Mouse (Mus musculus) liver, embryonic 16.5 days (tissue): ENCODE measurements around the gene Zxdc. TPM values are rescaled to one million over a fixed set of nuclear protein-coding genes. Genes with fewer than 3 reads are reported as not detected.

Source experiments
- ATAC-seq: fragments of 200-750 bp; cut with Nextera tagmentation; 2 replicates; pipeline ENCODE4 v1.8.0; 2017; ENCODE audit warnings: low read depth, mild to moderate bottlenecking, moderate number of reproducible peaks, moderate library complexity
- H3K27ac ChIP-seq: fragments of 300-500 bp; sonication (generic); 2 replicates; pipeline ENCODE4 v1.5.1; 2014; ENCODE audit warnings: mild to moderate bottlenecking, low read length
- H3K27me3 ChIP-seq: fragments of 300-500 bp; sonication (generic); 2 replicates; pipeline ENCODE4 v1.6.1; 2014; ENCODE audit warnings: low read depth, low read length, mixed read lengths; ENCODE audit not compliant: control insufficient read depth, insufficient read depth
- H3K36me3 ChIP-seq: fragments of 300-500 bp; sonication (generic); 2 replicates; pipeline ENCODE4 v1.6.1; 2014; ENCODE audit warnings: mild to moderate bottlenecking; ENCODE audit not compliant: control insufficient read depth, insufficient read depth
- H3K4me1 ChIP-seq: fragments of 300-500 bp; sonication (generic); 2 replicates; pipeline ENCODE4 v1.6.1; 2014; ENCODE audit warnings: low read depth, low read length, mixed read lengths; ENCODE audit not compliant: control insufficient read depth
- H3K4me2 ChIP-seq: fragments of 300-500 bp; sonication (generic); 2 replicates; pipeline ENCODE4 v1.6.1; 2014; ENCODE audit warnings: low read depth, low read length, mixed read lengths
- H3K4me3 ChIP-seq: fragments of 300-500 bp; sonication (generic); 2 replicates; pipeline ENCODE4 v1.5.1; 2014; ENCODE audit warnings: low read depth, mild to moderate bottlenecking, low read length
- H3K9ac ChIP-seq: fragments of 300-500 bp; sonication (generic); 2 replicates; pipeline ENCODE4 v1.6.1; 2014; ENCODE audit warnings: low read depth, low read length
- H3K9me3 ChIP-seq: fragments of 300-500 bp; sonication (generic); replicated peaks from 2 replicates; pipeline ENCODE4 v1.6.1; 2016; ENCODE audit warnings: low read length; ENCODE audit not compliant: control insufficient read depth
- WGBS: fragments of 180-500 bp; shearing (Covaris S2); extraction: QIAGEN DNeasy Blood & Tissue Kit; methylation state at CpG from one replicate; pipeline ENCODE4 v1.1.7; 2014; ENCODE audit not compliant: insufficient replicate concordance; 5-methylcytosine and 5-hydroxymethylcytosine counted together
- polyA plus RNA-seq: library from polyadenylated mRNA; unstranded; fragments of >200 nt; fragmentation: Nextera tagmentation; extraction: Ambion mirVana; gene quantifications from 2 replicates; pipeline ENCODE4 v1.2.1, GENCODE M21; 2015

Zxdc gene
- polyA plus RNA-seq, 1 experiment from 2014 or later = 3.0 TPM

DNA sequence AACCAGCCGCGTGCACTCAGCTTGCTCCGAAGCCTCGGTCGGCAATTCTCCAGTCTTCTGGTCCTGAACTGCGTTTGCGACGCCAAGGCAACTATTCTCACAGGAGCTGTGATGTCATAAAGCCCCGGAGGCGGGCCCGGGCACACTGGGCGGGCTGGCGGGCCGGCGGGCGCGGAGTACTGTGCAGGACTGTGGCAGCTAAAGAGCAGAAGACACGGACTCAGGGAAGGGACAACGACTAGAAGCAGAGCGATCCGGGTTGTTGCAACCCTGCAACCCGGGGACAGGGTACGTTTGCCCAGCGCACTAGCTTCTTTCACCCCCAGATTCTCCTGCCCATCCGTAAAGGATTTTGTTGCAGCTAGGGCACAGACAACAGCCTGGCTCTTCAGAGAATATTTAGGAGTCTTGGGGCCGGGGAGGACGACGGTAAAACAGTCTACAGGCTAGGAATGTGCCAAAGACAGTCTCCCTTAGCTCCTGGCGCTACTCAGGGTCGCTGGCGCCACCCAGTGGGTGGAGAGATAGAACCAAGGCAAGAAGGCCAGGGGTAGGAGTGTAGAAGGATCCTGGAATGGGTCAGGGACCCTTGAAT lies 59.2 kb downstream of the Zxdc start, which contains the start of gene Cfap100:
Gene Cfap100, minus strand, starts transcription at position 418 of the 595 bp plus-strand sequence.
- peak within 1 kb of the TSS; percentile 19; the same call in 1 of the 2 replicates for H3K9ac ChIP-seq
- 1% methylated on average over 31 of the region's 31 CpGs for WGBS
- peak within 1 kb of the TSS; percentile 69 for H3K4me2 ChIP-seq

DNA sequence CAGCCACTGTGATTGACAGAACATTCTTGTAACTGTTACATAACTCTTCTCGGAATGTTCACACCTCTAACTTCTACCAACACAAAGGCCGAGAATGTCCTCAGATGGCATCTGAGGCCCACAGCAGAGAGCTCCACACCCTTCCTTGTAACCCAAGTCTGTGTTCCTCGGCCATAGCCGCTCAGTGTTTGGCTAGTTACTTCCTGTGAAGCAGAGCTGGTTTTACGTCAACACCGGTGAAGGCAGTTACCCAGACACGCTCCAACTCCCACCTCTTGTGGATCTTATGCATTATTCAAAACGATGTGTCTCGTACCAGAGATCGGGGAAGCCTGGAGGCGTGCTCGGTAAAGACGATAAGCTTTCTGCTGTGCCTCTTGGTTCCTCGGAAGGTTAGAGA lies 60.6 kb downstream of the Zxdc start:
- H3K36me3 ChIP-seq = no peaks in the 10 kb centered on the region
- no peaks in the 10 kb centered on the region; the same call in 1 of the 2 replicates for H3K4me1 ChIP-seq

More for the DNA sequence above, 59.2 kb downstream of the Zxdc start, which contains the start of gene Cfap100:
- H3K36me3 ChIP-seq = no peaks in the 10 kb centered on the region
- peaks cover 4% of the 10 kb centered on the region for H3K27me3 ChIP-seq
- no peaks in the 10 kb centered on the region; the same call in 1 of the 2 replicates for H3K4me1 ChIP-seq
- H3K9me3 ChIP-seq = no peaks in the 10 kb centered on the region
- H3K27ac ChIP-seq = no peak within 1 kb of the TSS
- ATAC-seq = peak; percentile 62; the same call in 1 of the 2 replicates
- peak within 1 kb of the TSS; percentile 45 for H3K4me3 ChIP-seq

DNA sequence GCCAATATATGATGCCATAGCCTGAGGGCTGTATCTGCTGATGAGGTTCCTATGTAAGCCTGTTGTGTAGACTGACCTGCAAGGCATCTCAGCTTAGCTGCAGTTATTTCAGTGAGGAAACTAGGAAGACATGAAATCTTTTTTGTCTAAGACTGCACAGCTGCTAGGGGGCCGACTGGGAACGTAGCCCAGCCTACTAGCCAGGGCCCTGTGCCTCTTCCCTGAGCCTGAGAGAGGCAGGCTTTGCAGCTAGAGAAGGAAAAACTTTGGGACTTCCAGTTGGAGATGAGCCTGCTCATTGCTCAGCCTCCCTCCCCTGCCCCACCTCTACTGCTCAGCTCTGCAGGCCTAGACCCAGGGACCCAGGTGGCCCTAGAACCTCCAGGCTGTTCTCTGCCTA lies 62.2 kb downstream of the Zxdc start:
- no peaks in the 10 kb centered on the region for H3K9me3 ChIP-seq
- H3K36me3 ChIP-seq = no peaks in the 10 kb centered on the region
- peaks cover 2% of the 10 kb centered on the region; the same call in 1 of the 2 replicates for H3K4me1 ChIP-seq
- 49% methylated on average over 2 of the region's 2 CpGs for WGBS
- H3K4me3 ChIP-seq = no peak overlapping the region
- H3K9ac ChIP-seq = no peak overlapping the region
- H3K27me3 ChIP-seq = peaks cover 4% of the 10 kb centered on the region
- H3K4me2 ChIP-seq = no peak overlapping the region
- no peak for ATAC-seq
- no peak overlapping the region for H3K27ac ChIP-seq

More for the DNA sequence above, 60.6 kb downstream of the Zxdc start:
- Histone ChIP-seq H3K27ac (no peak overlapping the region), H3K4me2 (no peak overlapping the region), H3K27me3 (peaks cover 4% of the 10 kb centered on the region), H3K9me3 (no peaks in the 10 kb centered on the region), H3K9ac (no peak overlapping the region), H3K4me3 (no peak overlapping the region)
- ATAC-seq = no peak
- WGBS = 64% methylated on average over 14 of the region's 14 CpGs

DNA sequence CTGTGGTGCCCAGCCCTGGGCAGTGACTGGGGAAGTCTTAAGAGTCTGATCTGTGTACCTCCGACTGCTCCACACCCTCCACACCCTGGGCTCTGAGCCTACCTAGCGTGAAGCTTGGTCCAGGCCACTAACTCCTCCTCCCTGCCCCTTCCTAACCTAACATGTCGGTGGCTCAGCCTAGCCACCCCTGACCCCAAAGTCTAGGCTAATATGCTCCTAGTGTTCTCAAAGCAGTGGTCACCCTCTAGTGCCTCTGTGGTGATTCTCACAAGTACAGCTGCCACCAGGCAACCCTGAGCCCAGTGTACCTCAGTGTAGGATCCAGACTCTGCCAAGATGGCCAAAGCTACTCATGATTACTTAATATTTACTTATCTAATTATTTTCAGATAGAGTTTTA lies 65.4 kb downstream of the Zxdc start:
- H3K27me3 ChIP-seq = no peaks in the 10 kb centered on the region
- 0 out of 2 replicates have a peak, but pooled peaks cover 4% of the 10 kb centered on the region for H3K4me1 ChIP-seq
- WGBS = 58% methylated on average over 3 of the region's 3 CpGs
- H3K9me3 ChIP-seq = no peaks in the 10 kb centered on the region
- no peaks in the 10 kb centered on the region for H3K36me3 ChIP-seq
- no peak overlapping the region for H3K4me2 ChIP-seq
- H3K4me3 ChIP-seq = no peak overlapping the region
- ATAC-seq = no peak
- H3K27ac ChIP-seq = no peak overlapping the region
- no peak overlapping the region for H3K9ac ChIP-seq

DNA sequence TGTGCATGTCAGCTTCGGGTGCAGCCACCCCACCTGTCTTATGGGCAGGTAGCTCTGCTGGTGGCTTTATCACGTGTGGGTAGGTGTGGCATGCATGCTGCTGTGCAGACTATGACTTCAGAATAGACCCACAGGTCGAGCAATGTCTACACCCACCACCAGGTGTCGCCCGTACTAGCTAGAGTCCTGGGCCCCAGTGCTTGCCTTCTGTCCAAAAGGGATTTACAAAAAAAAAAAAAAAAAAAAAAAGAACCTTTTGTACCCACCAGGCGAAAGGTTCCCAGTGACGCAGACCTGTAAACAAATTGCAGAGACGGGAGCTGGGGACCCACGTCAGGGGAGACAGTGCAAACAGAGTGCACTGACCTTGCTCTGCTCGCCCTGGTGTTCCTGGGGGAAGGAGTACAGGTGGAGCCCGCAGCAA lies 65.9 kb downstream of the Zxdc start:
- H3K27ac ChIP-seq = peak overlapping the region; percentile 77

DNA sequence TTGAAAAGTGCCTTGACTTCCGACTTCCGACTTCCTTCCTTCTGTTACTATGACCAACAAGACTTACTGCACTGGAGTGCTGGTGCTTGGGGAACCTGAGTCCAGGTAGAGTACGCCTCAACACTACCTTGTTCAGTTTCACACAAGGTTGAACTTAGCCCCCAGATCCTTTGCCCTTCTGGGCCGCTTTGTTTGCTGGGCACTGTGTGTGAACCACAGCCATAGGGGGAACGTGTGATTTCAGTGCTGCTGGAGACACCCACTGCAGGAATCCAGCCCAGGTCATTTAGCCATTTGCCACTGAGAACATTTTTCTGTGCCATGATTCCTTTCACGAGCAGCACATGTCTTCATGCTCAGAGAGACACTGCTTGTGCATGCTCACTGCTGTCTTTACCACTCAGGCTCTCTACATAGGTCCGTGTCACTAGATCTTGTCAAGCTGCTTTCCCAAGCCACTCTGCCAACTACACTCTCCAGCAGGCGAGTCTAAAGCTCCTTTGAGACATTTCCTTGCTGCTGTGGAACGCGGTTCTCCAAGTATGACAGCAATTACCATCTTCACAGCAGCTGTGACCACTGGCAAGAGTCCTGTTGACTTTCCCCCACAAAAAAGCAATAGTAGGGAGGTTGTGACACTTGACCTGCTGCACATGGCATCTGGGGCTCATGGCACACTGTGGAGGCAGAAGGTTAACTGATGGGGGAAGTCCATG lies 67.1 kb downstream of the Zxdc start:
- Histone ChIP-seq H3K27ac (peak overlapping the region; percentile 77), H3K27me3 (no peaks in the 10 kb centered on the region), H3K9ac (no peak overlapping the region), H3K9me3 (no peaks in the 10 kb centered on the region), H3K4me1 (0 out of 2 replicates have a peak, but pooled peaks cover 4% of the 10 kb centered on the region), H3K36me3 (no peaks in the 10 kb centered on the region), H3K4me3 (no peak overlapping the region), H3K4me2 (no peak overlapping the region)
- WGBS = 50% methylated on average over 10 of the region's 10 CpGs
- peak; percentile 63 for ATAC-seq

More for the DNA sequence above, 65.9 kb downstream of the Zxdc start:
- Histone ChIP-seq H3K9me3 (no peaks in the 10 kb centered on the region), H3K27me3 (no peaks in the 10 kb centered on the region), H3K4me3 (no peak overlapping the region), H3K9ac (no peak overlapping the region), H3K36me3 (no peaks in the 10 kb centered on the region), H3K4me2 (no peak overlapping the region), H3K4me1 (0 out of 2 replicates have a peak, but pooled peaks cover 4% of the 10 kb centered on the region)
- ATAC-seq = peak; percentile 92
- WGBS = 12% methylated on average over 11 of the region's 11 CpGs

DNA sequence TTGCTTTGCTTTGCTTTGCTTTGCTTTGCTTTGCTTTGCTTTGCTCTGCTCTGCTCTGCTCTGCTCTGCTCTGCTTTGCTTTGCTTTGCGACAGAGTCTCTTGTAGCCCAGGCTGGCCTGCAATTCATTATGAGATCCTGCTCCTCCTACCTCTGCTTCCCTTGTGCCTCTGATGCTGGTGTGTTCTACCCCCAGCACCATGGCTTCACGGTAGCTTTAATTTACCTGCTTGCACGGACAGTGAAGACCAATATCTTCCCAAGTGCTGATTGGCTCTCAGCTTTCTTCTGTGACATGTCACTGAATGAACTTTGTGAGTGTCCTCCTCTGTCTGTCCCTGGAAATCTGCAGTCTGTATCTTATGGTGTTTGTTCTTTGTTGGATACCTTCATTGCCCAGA lies 67.7 kb downstream of the Zxdc start:
- H3K27me3 ChIP-seq = no peaks in the 10 kb centered on the region
- WGBS = 64% methylated on average over 3 of the region's 3 CpGs
- H3K36me3 ChIP-seq = no peaks in the 10 kb centered on the region
- no peaks in the 10 kb centered on the region for H3K9me3 ChIP-seq
- H3K9ac ChIP-seq = no peak overlapping the region
- H3K27ac ChIP-seq = no peak overlapping the region
- no peak for ATAC-seq
- H3K4me1 ChIP-seq = 0 out of 2 replicates have a peak, but pooled peaks cover 4% of the 10 kb centered on the region
- no peak overlapping the region for H3K4me2 ChIP-seq
- no peak overlapping the region for H3K4me3 ChIP-seq

DNA sequence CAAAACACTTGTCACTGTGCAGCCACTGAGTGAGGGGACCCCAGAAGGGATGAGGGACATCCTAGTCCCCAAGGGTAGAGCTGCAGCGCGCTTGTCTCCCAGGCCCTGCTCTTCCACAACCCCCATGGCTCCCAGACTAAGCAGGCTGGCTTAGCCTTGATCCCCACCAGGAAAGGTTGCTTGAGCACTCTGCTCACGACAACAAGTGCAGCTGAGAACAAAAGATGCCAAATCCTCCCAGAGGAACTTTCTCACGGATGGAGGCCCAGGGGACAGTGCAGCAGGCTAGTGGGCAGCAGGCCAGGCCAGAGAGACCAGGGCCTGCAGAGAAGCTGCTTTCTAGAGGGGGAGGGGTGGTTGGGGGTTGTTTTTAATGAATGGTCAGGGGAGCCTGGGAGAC lies 77.6 kb downstream of the Zxdc start:
- no peaks in the 10 kb centered on the region for H3K4me1 ChIP-seq
- H3K27me3 ChIP-seq = no peaks in the 10 kb centered on the region
- no peak overlapping the region for H3K27ac ChIP-seq
- H3K9ac ChIP-seq = no peak overlapping the region
- 42% methylated on average over 4 of the region's 4 CpGs for WGBS
- H3K36me3 ChIP-seq = no peaks in the 10 kb centered on the region
- H3K4me2 ChIP-seq = no peak overlapping the region
- H3K9me3 ChIP-seq = no peaks in the 10 kb centered on the region
- no peak for ATAC-seq
- no peak overlapping the region for H3K4me3 ChIP-seq

DNA sequence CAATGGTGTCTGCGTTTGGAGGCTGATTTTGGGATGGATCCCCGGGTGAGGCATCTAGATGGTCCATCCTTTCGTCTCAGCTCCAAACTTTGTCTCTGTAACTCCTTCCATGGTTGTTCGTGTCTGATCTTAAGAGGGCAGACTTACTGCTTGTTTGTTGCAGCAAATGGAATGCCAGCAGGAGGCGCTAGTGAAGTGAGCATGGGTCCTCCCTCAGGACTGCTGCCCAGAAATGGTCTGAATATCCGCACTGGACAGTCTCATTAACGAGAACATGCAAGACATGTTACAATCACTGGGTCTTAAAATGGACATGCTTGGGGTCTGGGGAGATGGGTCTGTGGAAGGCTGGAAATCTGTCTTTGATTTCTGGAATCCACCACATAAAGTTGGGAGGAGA lies 80.9 kb downstream of the Zxdc start:
- no peaks in the 10 kb centered on the region for H3K27me3 ChIP-seq
- no peak for ATAC-seq
- no peaks in the 10 kb centered on the region for H3K9me3 ChIP-seq
- H3K27ac ChIP-seq = no peak overlapping the region
- 17% methylated on average over 7 of the region's 7 CpGs for WGBS
- no peaks in the 10 kb centered on the region for H3K4me1 ChIP-seq
- H3K36me3 ChIP-seq = no peaks in the 10 kb centered on the region
- no peak overlapping the region for H3K4me2 ChIP-seq
- H3K4me3 ChIP-seq = no peak overlapping the region
- no peak overlapping the region for H3K9ac ChIP-seq
